Mouse (Mus musculus) thymus, adult 2 months (tissue): Measurements from ENCODE around the gene Alg1.

Experiments used
- CTCF ChIP-seq: fragments of 200-500 bp; IDR thresholded peaks from 2 replicates; pipeline ENCODE4 v1.5.1; 2012; ENCODE audit warnings: mild to moderate bottlenecking, control low read depth, low read length, moderate library complexity, borderline replicate concordance; ENCODE audit not compliant: control insufficient read depth, poor library complexity, insufficient read depth; ENCODE audit errors: extremely low read depth
- POLR2A ChIP-seq: fragments of 200-500 bp; IDR thresholded peaks from 2 replicates; pipeline ENCODE4 v1.6.1; 2012; ENCODE audit warnings: mild to moderate bottlenecking, low read length, control low read depth, moderate library complexity; ENCODE audit not compliant: control insufficient read depth, poor library complexity, insufficient read depth; ENCODE audit errors: extremely low read depth

GRCm38 (mm10) chr16:5255779-5256496, 22.5 kb downstream of the Alg1 start, which contains the start of gene Eef2kmt:
- TF ChIP-seq CTCF (peak; percentile 94), POLR2A (peak; percentile 69)
